Mouse (Mus musculus): ENCODE data around the gene Ctf1.

Ctf1 gene

DNA sequence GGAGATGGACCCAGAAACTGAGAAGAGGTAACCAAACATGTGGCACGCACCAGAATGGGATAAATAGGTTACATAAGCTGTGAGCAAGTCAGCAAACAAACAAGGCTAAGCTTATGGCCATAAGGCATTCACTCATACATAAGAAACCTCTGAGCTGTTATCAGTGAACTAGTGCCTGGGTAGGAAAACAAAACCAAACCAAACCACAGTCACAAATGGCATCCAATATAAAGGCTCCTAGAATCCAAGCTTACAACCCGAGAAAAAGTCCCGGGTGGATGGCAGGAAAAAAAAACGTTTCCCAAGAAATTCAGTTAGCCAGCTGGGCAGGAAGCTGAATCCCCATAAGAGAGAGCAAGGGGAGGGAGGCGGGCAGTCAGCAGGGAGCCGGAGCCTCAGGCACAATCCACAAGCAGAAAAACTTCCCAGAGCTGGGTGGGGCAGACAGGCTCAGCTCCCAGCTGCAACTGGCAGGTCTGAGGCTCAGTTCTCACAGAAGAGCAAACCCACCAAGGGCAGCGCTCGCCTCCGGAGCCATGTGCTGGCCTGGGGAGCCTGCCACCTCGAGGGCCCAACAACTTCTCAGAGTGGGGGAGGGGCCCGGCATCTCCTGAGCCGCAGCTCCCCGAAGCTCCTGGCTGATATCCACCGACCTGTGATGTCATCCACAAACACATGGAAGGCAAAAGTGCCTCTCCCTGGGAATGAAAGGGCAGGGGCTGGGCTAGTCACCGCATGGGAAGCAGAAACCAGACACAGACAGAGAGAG, 21.1 kb upstream of the Ctf1 start:
- peak; percentile 88 to 95 for DNase-seq (ENCODE audit: inconsistent age in 2 of 2, low spot score in 1 of 2)

DNA sequence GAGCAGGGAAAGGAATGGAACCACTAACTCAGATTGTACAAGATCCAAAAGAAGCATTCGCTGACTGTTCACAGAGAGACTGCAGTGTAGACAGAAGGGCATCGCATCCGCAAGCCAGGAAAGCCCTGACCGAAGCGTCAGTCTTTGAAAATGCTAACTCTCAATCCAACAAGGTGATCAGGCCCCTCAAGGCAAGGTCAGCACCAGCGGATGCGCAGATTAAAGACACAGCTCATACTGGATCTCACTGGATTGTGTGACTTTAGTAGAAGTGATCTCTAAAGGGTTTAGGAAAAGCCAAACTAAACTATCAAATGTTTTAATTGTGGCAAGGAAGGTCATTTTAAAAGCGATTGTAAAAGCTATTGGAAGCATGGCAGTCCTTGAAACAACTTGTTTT, 19.2 kb upstream of the Ctf1 start:
- DNase-seq (ENCODE audit: inconsistent age in 2 of 2, low spot score in 1 of 2) = peak in 1 of 2 experiments; percentile 35

DNA sequence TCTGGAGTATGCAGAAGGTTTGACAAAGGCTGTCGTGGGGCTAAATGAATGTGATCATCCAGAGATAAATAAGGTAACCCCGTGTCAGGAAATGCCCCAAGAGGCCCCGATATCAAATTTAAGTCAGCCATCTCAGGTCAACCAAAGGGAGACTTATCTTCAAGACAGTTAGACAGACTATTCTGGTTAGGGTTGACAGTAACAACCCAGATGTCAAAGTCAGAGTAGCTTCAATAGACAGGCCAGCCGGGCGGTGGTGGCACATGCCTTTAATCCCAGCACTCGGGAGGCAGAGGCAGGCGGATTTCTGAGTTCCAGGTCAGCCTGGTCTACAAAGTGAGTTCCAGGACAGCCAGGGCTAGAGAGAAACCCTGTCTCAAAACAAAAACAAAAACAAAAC, 18.8 kb upstream of the Ctf1 start:
- DNase-seq (ENCODE audit: inconsistent age in 2 of 2, low spot score in 1 of 2) = peak in 1 of 2 experiments; percentile 29

DNA sequence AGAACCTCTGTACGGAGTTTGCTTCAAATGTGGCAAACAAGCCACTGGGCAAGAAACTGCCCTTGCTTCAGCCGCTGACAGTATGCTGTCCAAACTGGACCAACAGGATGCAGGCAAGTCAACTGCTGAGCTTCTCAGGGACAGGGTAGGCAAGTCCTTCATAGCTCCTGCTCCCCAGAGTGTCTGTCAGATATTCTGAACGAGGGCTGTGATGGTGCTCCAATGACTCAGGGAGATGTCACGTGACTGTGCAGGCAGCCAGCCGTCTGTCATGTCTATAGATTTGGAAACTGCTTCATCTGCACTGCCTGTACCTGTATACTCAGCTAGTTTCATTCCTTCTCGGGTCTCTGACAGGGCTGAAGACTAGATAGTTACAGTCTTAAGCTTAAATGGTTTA, 13.6 kb upstream of the Ctf1 start:
- peak; percentile 79 to 86 for DNase-seq (ENCODE audit: inconsistent age in 2 of 2, low spot score in 1 of 2)

DNA sequence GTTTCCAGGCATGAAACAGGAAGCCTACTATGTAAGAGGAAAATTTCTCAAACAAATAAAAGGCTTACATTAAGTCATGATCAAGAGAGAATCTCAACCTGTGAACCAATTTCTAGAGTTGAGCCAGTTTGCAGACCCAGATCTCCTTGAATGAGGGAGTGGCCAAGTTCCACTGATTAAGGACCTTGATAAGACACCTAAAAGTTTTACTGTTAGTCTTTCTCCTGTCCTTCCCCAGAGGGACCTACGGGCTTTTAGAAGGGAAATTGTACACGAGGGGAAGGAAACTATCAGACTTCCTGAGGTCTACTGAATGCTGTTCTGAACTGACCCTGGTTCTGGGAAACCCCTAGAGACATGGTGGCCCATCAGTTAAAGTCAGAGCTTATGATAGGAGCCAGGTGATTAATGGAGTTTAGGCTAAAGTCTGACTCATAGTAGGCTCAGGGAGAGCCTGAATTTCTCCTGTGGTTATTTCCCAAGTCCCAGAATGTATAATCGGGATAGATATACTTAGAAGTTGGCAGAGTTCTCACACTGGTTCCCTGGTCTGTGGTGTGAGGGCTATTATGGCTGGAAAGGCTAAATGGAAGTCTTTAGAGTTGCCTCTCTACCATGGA, 11.7 kb upstream of the Ctf1 start:
- DNase-seq (ENCODE audit: inconsistent age in 2 of 2, low spot score in 1 of 2) = peak in 1 of 2 experiments; percentile 57

DNA sequence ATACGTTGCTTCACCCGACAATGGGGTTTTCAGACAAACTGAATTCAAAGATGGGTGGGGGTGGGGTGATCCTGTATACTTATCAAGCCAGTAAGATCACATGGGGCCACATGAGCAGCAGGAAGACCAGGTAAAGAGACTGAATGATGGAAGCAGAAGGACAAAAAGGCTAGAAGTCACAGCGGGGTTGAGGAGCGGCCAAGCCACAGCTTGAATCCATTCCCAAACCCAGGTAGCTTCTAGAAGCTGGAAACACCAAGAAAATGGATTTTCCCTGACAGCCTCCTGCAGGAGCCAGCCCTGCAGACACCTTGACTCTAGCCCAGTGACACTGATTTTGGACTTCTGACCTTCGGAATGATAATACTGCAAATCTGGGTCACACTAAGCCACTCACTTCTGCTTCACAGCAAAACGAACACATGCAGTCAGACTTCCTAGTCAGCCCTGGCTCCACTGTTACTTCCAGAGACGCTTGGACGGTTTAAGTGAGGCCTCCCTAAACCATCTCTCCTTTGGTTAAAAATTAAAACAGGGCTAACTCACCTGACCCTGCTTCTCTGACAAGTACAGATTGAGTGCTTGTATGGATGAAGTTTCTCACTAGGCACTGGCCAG, 8.9 kb upstream of the Ctf1 start:
- DNase-seq (ENCODE audit: inconsistent age in 2 of 2, low spot score in 1 of 2) = peak in 1 of 2 experiments; percentile 56

DNA sequence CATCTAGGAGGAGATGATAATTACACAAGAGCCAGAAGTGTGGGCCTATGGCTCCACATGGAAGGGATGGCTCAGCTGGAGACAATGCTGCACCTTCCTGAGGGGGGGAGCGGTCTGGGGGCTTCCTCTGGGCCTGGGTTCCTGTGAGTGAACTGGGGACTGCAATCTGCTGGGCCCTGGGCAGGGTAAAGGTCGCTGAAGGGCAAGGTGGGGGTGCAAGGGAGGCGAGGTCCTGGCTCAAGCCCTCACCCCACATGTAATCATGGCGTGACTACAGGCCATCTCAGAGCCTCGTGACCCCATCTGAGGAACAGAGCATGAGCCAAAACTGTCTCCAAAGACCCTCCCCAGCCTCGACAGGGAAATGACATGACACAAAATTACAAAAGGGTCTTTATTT, 7.9 kb upstream of the Ctf1 start:
- DNase-seq (ENCODE audit: inconsistent age in 2 of 2, low spot score in 1 of 2) = no peak

DNA sequence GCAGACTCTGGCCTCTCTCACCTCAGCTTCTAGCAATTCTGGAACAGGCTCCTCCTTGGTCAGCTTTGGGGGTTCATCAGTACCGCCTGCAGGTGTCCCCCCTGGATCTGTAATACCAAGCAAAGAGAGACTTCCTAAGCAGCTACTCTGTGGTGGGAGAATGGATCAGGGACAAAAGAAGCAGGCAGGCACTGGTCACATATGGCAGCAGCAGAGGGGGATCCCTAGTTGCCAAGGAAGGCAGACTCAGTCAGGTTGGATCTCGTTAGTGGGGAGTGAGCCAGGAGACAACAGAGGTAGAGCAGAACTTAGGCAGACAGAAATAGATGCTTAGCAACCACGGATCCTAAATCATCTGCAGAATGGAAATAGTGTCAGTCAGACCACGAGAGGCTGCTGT, 6.8 kb upstream of the Ctf1 start:
- DNase-seq (ENCODE audit: inconsistent age in 2 of 2, low spot score in 1 of 2) = no peak

DNA sequence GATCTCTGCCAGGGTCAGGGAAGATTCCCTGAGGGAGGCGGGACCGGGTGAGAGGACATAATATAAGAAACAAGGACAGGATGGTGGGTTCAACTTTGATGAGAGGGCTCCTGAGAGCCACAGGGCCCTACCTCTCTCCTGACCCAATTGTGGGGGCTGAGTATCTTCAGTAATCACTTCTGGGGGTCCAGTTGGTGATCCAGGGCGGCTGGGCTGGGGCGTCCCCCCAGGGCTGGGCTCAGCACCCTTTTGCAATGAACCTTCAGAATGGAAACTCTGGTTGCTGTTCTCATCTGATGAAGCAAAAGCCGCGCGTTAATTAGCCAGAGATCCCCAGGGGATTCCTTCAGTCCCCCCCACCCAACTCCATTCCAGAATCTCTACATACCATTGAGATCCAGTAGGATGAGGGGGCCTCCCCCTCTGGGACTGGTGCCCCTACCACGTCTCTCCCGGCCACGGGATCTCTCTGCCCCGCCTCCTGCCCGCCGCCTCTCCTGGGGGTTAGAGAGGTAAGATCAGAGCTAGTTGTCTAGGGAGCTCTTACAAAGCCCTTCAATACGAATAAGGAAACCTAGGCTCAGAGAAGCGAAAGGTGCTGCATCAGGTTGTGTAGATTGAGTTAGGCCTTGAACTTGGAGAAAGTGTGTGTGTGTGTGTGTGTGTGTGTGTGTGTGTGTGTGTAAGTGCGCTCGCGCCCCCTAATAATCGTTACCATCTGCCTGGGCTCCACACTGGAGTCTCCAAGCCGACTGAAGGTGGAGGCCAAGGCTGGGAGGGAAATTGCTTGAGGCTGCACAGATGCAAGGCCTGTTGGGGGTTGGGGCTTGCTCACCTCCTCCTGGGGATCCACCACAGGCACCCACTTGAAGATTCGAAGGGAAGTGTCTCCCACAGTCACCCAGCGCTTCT, 5.2 kb upstream of the Ctf1 start:
- DNase-seq (ENCODE audit: inconsistent age in 2 of 2, low spot score in 1 of 2) = peak; percentile 39 to 66

DNA sequence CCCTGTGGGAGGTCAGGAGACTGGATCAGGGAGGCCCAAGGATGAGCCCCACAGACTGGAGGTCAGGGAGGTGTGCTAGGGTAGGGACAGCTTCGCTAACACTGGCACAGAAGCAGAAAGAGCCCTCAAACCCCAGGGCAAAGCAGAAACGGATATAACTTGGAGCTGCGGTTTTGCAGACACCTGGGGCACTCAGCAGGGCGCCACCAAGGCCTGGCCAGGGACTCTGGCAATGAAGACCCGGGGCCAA, 4.7 kb upstream of the Ctf1 start:
- no peak for DNase-seq (ENCODE audit: inconsistent age in 2 of 2, low spot score in 1 of 2)

DNA sequence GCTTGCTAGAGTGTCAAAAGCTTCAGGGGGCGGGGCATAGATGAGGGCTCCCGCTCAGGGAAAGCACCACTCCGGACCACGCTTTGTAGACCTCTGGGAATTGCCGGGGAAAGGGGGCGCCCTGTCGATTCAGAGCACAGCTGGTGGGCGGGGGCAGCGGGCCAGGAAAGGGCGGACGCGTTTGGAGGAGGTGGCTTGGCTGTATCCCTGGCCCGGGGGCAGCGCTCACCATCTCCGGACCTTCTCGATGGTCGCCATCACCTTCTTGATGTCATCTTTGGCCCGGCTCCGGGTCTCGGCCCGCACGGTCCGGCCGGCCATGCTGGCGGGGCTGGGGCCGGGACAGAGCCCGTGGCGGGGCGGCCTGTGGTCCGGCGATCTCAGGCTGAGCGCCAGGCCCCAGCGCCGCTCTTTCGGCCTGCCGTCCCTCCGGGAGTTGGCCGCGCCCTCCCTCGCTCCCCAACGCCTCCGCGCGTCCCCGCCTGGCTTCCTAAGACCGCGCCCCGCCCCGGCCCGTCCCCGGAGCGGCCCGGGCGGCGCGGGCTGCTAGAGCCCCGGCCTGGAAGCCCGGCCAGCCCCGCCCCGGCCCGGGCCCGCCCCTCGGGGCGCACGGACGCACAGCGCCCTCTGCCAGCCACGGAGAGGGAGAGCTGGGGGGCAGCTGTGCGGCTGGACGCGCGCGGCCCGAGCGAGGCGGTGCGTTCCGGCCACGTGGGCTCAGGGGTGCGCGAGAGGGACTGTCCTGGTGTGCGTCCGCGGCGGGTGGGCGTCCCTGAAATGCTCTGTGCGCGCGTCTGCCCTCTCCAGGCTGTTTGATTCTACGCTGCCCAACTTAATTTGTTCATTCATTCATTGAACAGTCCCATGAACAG, 4.1 kb upstream of the Ctf1 start, which contains the start of gene Bcl7c:
Gene Bcl7c (minus strand): TSS at position 727 of the 872 bp plus-strand sequence.
- peak; percentile 95 to 97 for DNase-seq (ENCODE audit: inconsistent age in 2 of 2, low spot score in 1 of 2)

DNA sequence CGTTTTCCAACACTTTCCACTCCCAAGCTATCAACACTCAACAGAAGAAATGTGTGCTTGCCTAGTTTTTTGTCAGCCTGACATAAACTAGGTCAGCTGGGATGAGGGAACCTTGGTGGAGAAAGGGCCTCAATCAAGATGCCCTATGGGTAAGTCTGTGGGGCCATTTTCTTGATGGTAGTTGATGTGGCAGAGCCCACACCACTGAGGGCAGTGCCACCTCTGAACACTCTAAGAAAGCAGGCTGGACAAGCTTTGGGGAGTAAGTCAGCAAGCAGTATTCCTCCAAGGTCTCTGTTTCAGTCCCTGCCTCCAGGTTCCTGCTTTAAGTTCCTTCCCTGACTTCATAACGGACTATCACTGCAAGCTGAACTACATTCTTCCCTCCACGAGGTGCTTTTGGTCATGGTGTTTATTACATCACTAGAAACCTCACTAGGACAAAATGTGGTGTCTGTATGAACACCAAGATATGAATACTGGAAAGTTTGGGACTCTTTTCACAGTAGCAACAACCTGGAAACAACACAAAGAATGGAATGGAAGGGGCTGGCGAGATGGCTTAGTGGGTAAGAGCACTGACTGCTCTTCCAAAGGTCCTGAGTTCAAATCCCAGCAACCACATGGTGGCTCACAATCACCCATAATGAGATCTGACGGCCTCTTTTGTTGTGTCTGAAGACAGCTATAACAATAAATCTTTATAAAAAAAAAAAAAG, 3.1 kb upstream of the Ctf1 start:
- no peak for DNase-seq (ENCODE audit: inconsistent age in 2 of 2, low spot score in 1 of 2)

DNA sequence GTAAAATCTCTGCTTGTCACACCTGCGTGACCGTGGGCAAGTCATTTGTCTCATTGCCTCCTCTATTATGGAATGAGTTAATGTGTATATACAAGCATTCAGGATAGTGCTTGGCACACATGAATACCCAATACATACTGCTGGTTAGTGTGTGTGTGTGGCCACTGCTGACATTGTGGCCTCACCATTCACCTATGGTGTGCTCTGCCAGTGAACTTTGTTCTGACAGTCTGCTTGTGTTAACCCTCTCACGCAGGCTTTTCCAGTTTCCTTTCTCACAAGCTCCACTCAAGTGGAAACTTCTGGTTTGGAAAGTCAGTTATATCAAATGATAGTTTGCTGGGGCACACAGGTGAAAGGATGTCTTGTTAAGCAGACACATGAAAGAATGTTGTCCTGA, 1.5 kb upstream of the Ctf1 start:
- no peak for DNase-seq (ENCODE audit: inconsistent age in 2 of 2, low spot score in 1 of 2)

DNA sequence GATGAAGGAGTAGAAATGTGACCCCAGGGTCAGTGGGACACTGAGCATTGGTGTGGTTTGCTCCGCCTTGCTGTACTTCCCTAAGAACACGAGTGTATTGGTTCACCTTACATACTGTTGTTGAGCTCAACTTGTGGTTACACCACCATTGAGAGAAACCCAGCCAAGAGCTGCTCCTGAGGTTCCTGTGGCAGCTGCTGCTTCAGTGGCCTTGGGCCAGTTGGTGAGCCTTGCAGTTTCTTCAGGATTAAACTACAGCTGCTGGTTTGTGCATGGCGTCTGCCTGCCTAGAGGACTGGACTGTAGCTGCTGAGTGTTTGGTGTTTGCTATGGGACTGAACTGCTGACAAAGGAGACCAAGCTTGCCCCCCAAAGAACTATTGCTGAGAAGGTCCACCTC, 1.1 kb upstream of the Ctf1 start:
- DNase-seq (ENCODE audit: inconsistent age in 2 of 2, low spot score in 1 of 2) = no peak

DNA sequence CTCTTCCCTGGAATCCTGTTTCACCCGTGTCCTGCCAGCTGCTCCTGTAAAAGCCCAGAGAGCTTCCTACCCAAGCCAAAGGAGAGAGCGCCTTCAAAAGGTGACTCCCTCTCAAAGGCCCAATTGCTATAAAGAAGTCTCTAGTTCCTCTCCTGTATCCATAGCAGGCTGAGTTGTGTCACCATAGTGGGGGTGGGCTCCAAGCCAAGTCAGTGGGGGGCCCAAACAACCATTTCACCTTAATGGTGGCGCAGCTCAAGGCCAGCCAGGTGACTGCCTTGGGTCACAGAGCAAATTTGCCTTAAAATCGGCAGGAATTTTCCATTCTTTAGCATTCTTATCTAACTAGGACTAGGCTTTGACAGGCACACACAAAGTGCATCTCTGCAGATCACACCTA, 2.3 kb downstream of the Ctf1 start:
- DNase-seq (ENCODE audit: inconsistent age in 2 of 2, low spot score in 1 of 2) = no peak

DNA sequence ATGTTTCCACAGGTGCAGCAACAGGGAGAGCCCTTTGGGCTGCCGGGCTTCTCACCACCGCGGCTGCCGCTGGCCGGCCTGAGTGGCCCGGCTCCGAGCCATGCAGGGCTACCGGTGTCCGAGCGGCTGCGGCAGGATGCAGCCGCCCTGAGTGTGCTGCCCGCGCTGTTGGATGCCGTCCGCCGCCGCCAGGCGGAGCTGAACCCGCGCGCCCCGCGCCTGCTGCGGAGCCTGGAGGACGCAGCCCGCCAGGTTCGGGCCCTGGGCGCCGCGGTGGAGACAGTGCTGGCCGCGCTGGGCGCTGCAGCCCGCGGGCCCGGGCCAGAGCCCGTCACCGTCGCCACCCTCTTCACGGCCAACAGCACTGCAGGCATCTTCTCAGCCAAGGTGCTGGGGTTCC, 4.5 kb downstream of the Ctf1 start:
- peak; percentile 70 to 87 for DNase-seq (ENCODE audit: inconsistent age in 2 of 2, low spot score in 1 of 2)

DNA sequence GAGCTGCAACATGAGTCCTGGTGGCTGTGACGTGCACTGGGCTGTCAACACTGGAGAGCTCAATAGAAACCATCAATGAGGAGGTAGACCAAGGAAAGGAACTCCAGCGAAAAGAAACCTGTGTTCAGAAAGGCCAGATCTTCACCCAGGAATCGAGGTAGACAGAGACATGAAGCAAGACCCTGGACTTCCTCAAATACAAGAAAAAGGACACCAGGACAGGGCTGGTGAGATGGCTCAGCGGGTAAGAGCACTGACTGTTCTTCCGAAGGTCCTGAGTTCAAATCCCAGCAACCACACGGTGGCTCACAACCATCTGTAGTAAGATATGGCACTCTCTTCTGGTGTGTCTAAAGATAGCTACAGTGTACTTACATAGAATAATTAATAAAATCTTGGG, 5.8 kb downstream of the Ctf1 start:
- no peak for DNase-seq (ENCODE audit: inconsistent age in 2 of 2, low spot score in 1 of 2)

DNA sequence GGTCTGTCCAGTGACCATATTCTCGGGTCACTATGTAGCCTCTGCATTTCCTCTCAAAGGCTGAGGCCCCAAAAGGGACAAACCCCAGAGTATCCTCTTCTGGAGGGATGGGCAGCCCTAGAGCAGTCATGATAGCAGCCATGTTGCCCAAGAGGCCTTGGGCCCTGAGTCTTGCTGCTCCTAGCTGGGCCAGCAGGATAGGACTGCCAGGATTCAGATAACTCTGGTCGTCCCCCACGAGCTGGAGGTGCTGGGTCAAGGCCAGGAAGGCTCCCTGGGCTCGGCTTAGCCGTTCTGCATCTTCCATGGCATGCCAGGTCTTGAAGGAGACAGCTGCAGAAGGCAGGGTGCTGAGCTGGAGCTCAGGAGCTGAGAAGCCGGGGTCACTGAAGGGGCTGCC, 6.7 kb downstream of the Ctf1 start:
- peak; percentile 51 to 68 for DNase-seq (ENCODE audit: inconsistent age in 2 of 2, low spot score in 1 of 2)

DNA sequence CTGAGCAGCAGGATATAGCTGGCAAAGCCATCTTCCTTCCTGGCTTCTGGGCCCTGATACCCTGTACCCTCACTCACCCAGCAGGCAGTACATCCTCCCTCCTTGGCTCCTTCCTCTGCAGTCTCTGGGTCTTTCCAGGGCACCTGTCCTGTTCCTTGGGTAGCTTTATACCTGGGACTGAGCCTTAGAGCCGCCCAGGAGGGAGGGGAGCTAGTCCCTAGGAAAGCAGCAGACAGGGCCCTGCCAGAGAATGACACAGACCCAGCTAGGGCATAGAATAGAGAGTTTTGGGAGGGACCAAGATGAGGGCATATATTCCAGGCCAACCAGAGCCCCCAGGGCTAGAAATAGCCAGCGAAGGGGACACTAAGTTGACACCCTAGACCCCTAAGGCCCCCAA, 13.0 kb downstream of the Ctf1 start:
- DNase-seq (ENCODE audit: inconsistent age in 2 of 2, low spot score in 1 of 2) = no peak

DNA sequence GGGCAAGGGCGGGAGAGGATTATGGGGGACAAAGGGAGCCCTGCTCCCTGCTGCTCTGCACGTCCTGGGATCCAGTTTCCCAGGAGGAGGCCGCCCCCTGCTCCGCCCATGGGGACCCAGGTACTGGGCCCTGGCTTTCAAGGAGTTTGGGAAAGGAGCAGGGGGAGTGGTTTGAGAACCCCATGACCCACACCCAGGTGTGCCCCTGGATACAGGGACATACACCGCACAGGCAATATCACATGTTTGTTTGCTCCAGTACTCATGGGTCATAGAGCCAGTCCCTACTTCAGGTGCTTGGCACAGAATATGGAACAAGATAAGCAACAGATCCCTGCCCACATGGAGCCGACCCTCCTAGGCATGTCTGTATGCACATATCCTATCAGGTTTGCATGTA, 13.4 kb downstream of the Ctf1 start:
- no peak for DNase-seq (ENCODE audit: inconsistent age in 2 of 2, low spot score in 1 of 2)

All from adrenal gland, adult (tissue).